Mouse (Mus musculus): ENCODE results near the gene Aspdh. TPM values are rescaled to one million over a fixed set of nuclear protein-coding genes. Genes with fewer than 3 reads are reported as not detected.

Gene Aspdh
- polyA plus RNA-seq, 1 experiment from 2014 or later: 1.5 TPM

DNA sequence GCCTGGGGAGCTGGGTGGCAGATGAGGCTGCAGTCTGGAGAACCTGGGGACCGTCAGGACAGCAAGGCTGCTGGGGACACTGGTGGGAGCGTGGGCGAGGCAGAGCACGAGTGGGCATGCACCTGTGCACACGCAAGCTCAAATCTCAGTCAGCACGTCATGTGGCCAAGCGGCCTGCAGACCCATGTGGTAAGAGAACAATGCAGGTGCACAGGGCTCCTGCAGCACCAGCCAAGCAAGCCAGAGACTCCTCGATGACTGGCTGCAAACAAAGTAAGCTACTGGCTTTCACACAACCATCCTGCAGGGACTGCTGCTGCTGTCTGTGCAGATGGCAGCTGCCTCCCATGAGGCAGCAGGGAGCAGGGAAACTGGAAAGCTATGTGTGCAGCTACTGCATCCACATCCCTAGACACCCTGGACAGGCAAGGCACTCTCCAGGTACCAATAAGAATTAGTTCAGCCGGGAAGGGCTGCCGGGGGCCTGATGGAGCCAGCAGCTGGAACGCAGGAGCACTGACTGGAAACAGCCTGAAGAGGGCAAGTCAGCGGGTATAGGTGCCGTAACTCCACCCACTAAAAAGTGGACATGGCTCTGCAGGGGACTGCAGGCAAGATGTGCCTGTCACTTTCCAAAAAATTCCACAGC, 21.9 kb downstream of the Aspdh start:
- H3K27ac ChIP-seq (ENCODE audit: low read depth, low read length): no peak overlapping the region
- H3K36me3 ChIP-seq (ENCODE audit: control insufficient read depth, insufficient read depth): peaks cover 34% of the 10 kb centered on the region
- H3K4me1 ChIP-seq (replicated peaks; ENCODE audit: control insufficient read depth, insufficient read depth, low read length): no peaks in the 10 kb centered on the region
- H3K4me3 ChIP-seq (ENCODE audit: low read depth, low read length): no peak overlapping the region
- H3K4me2 ChIP-seq (replicated peaks; ENCODE audit: low read depth): no peak overlapping the region
- no peaks in the 10 kb centered on the region for H3K9me3 ChIP-seq (ENCODE audit: control insufficient read depth)
- WGBS: 72% methylated on average over 13 of the region's 13 CpGs
- 0 out of 2 replicates have a peak, but pooled peaks cover 5% of the 10 kb centered on the region for H3K27me3 ChIP-seq (replicated peaks; ENCODE audit: control insufficient read depth, insufficient read depth, low read length)
- TF ChIP-seq CTCF (IDR thresholded peaks at IDR 0.05; ENCODE audit: low read depth): no peak
- no peak for ATAC-seq
- no peak overlapping the region for H3K9ac ChIP-seq (ENCODE audit: low read depth, low read length)

DNA sequence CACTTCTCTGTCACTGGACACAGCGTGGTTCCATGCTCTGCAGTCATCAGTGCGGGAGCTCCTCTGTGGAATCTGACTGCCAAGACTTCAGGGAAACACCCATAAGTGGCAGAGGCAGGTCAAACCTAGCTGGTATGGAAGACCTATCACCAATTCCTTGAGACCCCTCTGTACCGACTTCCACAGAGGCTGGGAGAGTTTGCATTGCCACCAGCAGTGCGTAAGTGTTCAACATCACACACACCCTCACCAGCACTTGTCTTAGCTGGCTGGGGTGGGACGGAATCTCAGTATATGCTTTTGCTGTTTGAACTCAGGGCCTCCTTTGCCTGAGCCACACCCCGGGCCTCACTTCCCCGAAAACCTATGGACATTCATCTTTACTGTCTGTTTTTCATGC, 22.7 kb downstream of the Aspdh start:
- no peak for ATAC-seq
- Histone ChIP-seq H3K9ac (ENCODE audit: low read depth, low read length) (no peak overlapping the region), H3K4me1 (replicated peaks; ENCODE audit: control insufficient read depth, insufficient read depth, low read length) (no peaks in the 10 kb centered on the region), H3K4me2 (replicated peaks; ENCODE audit: low read depth) (no peak overlapping the region), H3K36me3 (ENCODE audit: control insufficient read depth, insufficient read depth) (peaks cover 42% of the 10 kb centered on the region), H3K9me3 (ENCODE audit: control insufficient read depth) (no peaks in the 10 kb centered on the region), H3K27me3 (replicated peaks; ENCODE audit: control insufficient read depth, insufficient read depth, low read length) (no peaks in the 10 kb centered on the region), H3K27ac (ENCODE audit: low read depth, low read length) (no peak overlapping the region), H3K4me3 (ENCODE audit: low read depth, low read length) (no peak overlapping the region)
- no peak for TF ChIP-seq CTCF (IDR thresholded peaks at IDR 0.05; ENCODE audit: low read depth)
- 85% methylated on average over 7 of the region's 7 CpGs for WGBS

DNA sequence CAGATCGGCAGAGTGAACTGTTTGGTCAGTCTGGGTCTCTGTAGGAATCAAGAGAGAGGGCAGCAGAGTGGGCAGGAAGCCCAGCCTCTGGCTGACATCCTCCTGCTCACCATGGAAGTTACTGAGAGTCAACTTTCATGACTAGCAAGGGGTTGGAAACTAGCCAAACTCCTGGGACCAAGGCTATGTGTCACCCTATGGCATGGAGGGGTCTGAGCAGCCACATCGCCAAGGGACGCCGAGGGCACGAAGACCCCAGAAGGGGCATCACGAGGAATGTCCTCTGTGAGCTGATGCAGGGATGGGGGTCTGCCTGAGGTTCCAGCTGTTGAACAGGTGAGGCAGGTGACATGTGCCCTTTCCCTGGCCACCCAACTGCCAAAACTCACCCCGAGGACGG, 23.4 kb downstream of the Aspdh start:
- H3K9ac ChIP-seq (ENCODE audit: low read depth, low read length): no peak overlapping the region
- no peak overlapping the region for H3K4me3 ChIP-seq (ENCODE audit: low read depth, low read length)
- H3K4me1 ChIP-seq (replicated peaks; ENCODE audit: control insufficient read depth, insufficient read depth, low read length): no peaks in the 10 kb centered on the region
- H3K27ac ChIP-seq (ENCODE audit: low read depth, low read length): no peak overlapping the region
- H3K27me3 ChIP-seq (replicated peaks; ENCODE audit: control insufficient read depth, insufficient read depth, low read length): no peaks in the 10 kb centered on the region
- TF ChIP-seq CTCF (IDR thresholded peaks at IDR 0.05; ENCODE audit: low read depth): no peak
- H3K4me2 ChIP-seq (replicated peaks; ENCODE audit: low read depth): no peak overlapping the region
- H3K9me3 ChIP-seq (ENCODE audit: control insufficient read depth): no peaks in the 10 kb centered on the region
- 93% methylated on average over 8 of the region's 8 CpGs for WGBS
- no peak for ATAC-seq
- H3K36me3 ChIP-seq (ENCODE audit: control insufficient read depth, insufficient read depth): peaks cover 42% of the 10 kb centered on the region

DNA sequence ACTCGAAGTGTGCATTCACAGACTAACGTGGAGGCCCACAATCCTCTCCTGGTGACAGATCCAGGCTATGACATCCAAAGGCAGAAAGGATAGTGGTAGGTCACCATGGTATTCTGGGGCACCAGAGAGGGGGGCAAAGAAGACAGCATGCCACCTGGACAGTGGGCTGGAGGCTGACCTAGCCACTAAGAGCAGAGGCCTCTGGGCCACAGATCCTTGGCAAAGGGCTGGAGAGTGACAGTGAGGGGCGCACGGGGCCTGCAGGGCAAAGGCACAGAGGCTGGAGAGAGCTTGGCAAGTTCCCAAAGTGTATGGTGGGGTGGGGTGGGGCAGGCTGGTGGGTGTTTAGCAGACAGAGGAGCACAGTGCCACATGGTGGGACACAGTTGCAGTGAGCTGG, 25.1 kb downstream of the Aspdh start:
- Histone ChIP-seq H3K27ac (ENCODE audit: low read depth, low read length) (no peak overlapping the region), H3K4me2 (replicated peaks; ENCODE audit: low read depth) (no peak overlapping the region), H3K4me3 (ENCODE audit: low read depth, low read length) (no peak overlapping the region), H3K27me3 (replicated peaks; ENCODE audit: control insufficient read depth, insufficient read depth, low read length) (no peaks in the 10 kb centered on the region), H3K9me3 (ENCODE audit: control insufficient read depth) (no peaks in the 10 kb centered on the region), H3K9ac (ENCODE audit: low read depth, low read length) (no peak overlapping the region), H3K4me1 (replicated peaks; ENCODE audit: control insufficient read depth, insufficient read depth, low read length) (peaks cover 2% of the 10 kb centered on the region; the same call in 1 of the 2 replicates), H3K36me3 (ENCODE audit: control insufficient read depth, insufficient read depth) (peaks cover 46% of the 10 kb centered on the region)
- no peak for TF ChIP-seq CTCF (IDR thresholded peaks at IDR 0.05; ENCODE audit: low read depth)
- 88% methylated on average over 4 of the region's 4 CpGs for WGBS
- no peak for ATAC-seq

DNA sequence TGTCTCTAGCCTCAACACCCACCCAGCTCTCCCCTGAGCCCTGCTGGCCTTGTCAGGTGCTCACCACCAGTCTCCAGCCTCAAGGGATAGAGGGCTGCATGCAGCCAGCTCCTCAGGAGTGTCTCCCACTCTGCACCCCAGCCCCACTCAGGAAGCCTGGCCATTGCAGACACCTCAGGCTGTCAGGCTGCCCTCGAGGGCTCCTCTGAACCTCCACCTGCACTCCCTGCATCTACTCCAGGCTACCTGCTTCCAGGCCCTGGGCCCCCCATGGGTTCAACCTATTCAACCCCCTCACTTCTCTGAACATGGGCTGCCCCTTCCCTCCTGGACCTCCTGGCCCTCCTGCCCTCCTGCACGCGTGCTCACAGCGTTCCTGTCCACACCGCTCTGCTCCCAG, 26.2 kb downstream of the Aspdh start:
- Histone ChIP-seq H3K4me1 (replicated peaks; ENCODE audit: control insufficient read depth, insufficient read depth, low read length) (peaks cover 9% of the 10 kb centered on the region; the same call in 1 of the 2 replicates), H3K4me2 (replicated peaks; ENCODE audit: low read depth) (no peak overlapping the region), H3K4me3 (ENCODE audit: low read depth, low read length) (no peak overlapping the region), H3K27me3 (replicated peaks; ENCODE audit: control insufficient read depth, insufficient read depth, low read length) (no peaks in the 10 kb centered on the region), H3K27ac (ENCODE audit: low read depth, low read length) (no peak overlapping the region), H3K9me3 (ENCODE audit: control insufficient read depth) (no peaks in the 10 kb centered on the region), H3K9ac (ENCODE audit: low read depth, low read length) (no peak overlapping the region), H3K36me3 (ENCODE audit: control insufficient read depth, insufficient read depth) (peaks cover 46% of the 10 kb centered on the region)
- no peak for ATAC-seq
- TF ChIP-seq CTCF (IDR thresholded peaks at IDR 0.05; ENCODE audit: low read depth): no peak
- 93% methylated on average over 5 of the region's 5 CpGs for WGBS

DNA sequence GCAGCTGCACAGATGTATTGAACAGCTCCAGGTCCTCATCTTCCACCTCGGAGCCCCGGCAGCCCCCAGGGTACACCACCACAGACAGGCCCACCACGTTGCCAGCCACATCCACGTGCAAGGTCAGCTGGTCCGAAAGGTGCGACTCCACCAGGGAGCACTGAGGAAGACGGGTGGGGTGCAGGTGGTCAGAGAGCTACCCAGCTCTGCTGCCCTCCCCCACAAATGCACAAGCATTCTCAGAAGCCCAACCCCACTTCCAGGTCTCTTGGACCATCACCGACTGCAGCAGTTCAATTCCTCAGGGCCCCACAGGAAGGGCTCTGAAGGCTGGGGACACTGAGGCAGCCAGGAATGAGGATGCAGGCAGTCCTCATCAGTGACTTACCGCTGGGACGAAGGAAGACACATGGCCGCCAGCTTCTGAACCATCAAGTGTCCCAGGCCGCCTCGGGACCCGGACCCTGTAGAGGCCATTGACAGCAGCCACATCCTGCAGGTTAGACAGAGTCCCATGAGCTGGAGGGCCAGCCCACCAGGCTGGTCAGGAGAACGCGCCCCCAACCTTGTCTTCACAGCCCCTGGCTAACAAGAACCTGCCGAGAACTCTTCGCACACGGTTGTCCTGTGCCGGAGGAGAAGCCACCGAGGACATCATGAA, 27.1 kb downstream of the Aspdh start:
- Histone ChIP-seq H3K9me3 (ENCODE audit: control insufficient read depth) (no peaks in the 10 kb centered on the region), H3K27me3 (replicated peaks; ENCODE audit: control insufficient read depth, insufficient read depth, low read length) (no peaks in the 10 kb centered on the region), H3K27ac (ENCODE audit: low read depth, low read length) (no peak overlapping the region), H3K4me3 (ENCODE audit: low read depth, low read length) (no peak overlapping the region), H3K4me2 (replicated peaks; ENCODE audit: low read depth) (no peak overlapping the region), H3K36me3 (ENCODE audit: control insufficient read depth, insufficient read depth) (peaks cover 46% of the 10 kb centered on the region), H3K9ac (ENCODE audit: low read depth, low read length) (no peak overlapping the region), H3K4me1 (replicated peaks; ENCODE audit: control insufficient read depth, insufficient read depth, low read length) (peaks cover 9% of the 10 kb centered on the region; the same call in 1 of the 2 replicates)
- no peak for ATAC-seq
- no peak for TF ChIP-seq CTCF (IDR thresholded peaks at IDR 0.05; ENCODE audit: low read depth)
- 92% methylated on average over 21 of the region's 21 CpGs for WGBS
